Mouse (Mus musculus) MEL (cell line): ENCODE results near the gene Fut2. TPM values are rescaled to one million over a fixed set of nuclear protein-coding genes. Genes with fewer than 3 reads are reported as not detected.

Experiments
- DNase-seq: peaks from one replicate; pipeline ENCODE4 v3.0.0; 2011; ENCODE audit warnings: low read depth, low spot score
- H3K27ac ChIP-seq: 2 replicates; pipeline ENCODE4 v1.5.1; 2012; ENCODE audit warnings: low read depth, mild to moderate bottlenecking, control low read depth, low read length, moderate library complexity; ENCODE audit not compliant: control insufficient read depth
- H3K27me3 ChIP-seq, 2 experiments: fragments of 150-350 bp in 1 of 2; sonication (generic) in 1 of 2; 2 replicates each; pipeline ENCODE4 v1.6.1; 2012; ENCODE audit warnings: low read length in 2 of 2, mild to moderate bottlenecking in 2 of 2, improper control_type of control experiment in 1 of 2, moderate library complexity in 1 of 2; ENCODE audit not compliant: insufficient read depth in 2 of 2, control insufficient read depth in 1 of 2
- H3K36me3 ChIP-seq, 2 experiments: 2 replicates each; pipeline ENCODE4 v1.6.1; 2012 to 2014; ENCODE audit warnings: low read length in 2 of 2, improper control_type of control experiment in 1 of 2, inconsistent platforms in 1 of 2, mild to moderate bottlenecking in 1 of 2; ENCODE audit not compliant: insufficient read depth in 2 of 2, control insufficient read depth in 1 of 2
- H3K4me1 ChIP-seq, 2 experiments: fragments of 150-350 bp in 1 of 2; sonication (generic) in 1 of 2; 2 replicates each; pipeline ENCODE4 v1.6.1; 2012; ENCODE audit warnings: low read length in 2 of 2, improper control_type of control experiment in 1 of 2, mild to moderate bottlenecking in 1 of 2; ENCODE audit not compliant: insufficient read depth in 2 of 2, control insufficient read depth in 1 of 2
- H3K4me3 ChIP-seq, 2 experiments: fragments of 150-350 bp in 1 of 2; sonication (generic) in 1 of 2; 2 replicates each; pipeline ENCODE4 v1.5.1; 2012; ENCODE audit warnings: low read depth in 2 of 2, low read length in 2 of 2, mild to moderate bottlenecking in 2 of 2, moderate library complexity in 2 of 2, control low read depth in 1 of 2, improper control_type of control experiment in 1 of 2; ENCODE audit not compliant: control insufficient read depth in 1 of 2, insufficient read depth in 1 of 2
- H3K79me2 ChIP-seq: 2 replicates; pipeline ENCODE4 v1.6.1; 2012; ENCODE audit warnings: mild to moderate bottlenecking, low read length, moderate library complexity; ENCODE audit not compliant: control insufficient read depth, poor library complexity, insufficient read depth
- H3K9ac ChIP-seq: 2 replicates; pipeline ENCODE4 v1.6.1; 2012; ENCODE audit warnings: low read depth, mild to moderate bottlenecking, control low read depth, low read length, moderate library complexity; ENCODE audit not compliant: control insufficient read depth, poor library complexity, severe bottlenecking
- H3K9me3 ChIP-seq: fragments of 150-350 bp; sonication (generic); replicated peaks from 2 replicates; pipeline ENCODE4 v1.6.1; 2012; ENCODE audit warnings: mild to moderate bottlenecking, low read length, improper control_type of control experiment, moderate library complexity; ENCODE audit not compliant: insufficient read depth
- CHD1 ChIP-seq: IDR thresholded peaks from 2 replicates; pipeline ENCODE4 v1.6.1; 2012; ENCODE audit warnings: low read depth, mild to moderate bottlenecking, inconsistent platforms, low read length, improper control_type of control experiment
- CTCF ChIP-seq, 3 experiments: IDR thresholded peaks in 2 of 3; conservative IDR thresholded peaks in 1 of 3; 2 replicates each; pipeline ENCODE4 v1.5.1; 2011 to 2012; ENCODE audit warnings: low read length in 3 of 3, low read depth in 2 of 3, mild to moderate bottlenecking in 2 of 3, improper control_type of control experiment in 1 of 3, inconsistent platforms in 1 of 3, mixed read lengths in 1 of 3, moderate library complexity in 1 of 3; ENCODE audit not compliant: control insufficient read depth in 1 of 3, insufficient read depth in 1 of 3, poor library complexity in 1 of 3, severe bottlenecking in 1 of 3
- ELF1 ChIP-seq: IDR thresholded peaks from 2 replicates; pipeline ENCODE4 v1.6.1; 2014; ENCODE audit warnings: low read depth, mild to moderate bottlenecking, inconsistent platforms, low read length, improper control_type of control experiment, moderate library complexity
- ETS1 ChIP-seq: IDR thresholded peaks from 2 replicates; pipeline ENCODE4 v1.6.1; 2012; ENCODE audit warnings: low read depth, mild to moderate bottlenecking, inconsistent platforms, low read length, improper control_type of control experiment, moderate library complexity
- GABPA ChIP-seq: IDR thresholded peaks from 2 replicates; pipeline ENCODE4 v1.6.1; 2012; ENCODE audit warnings: low read depth, mild to moderate bottlenecking, inconsistent platforms, low read length, improper control_type of control experiment, moderate library complexity
- GATA1 ChIP-seq: IDR thresholded peaks from 2 replicates; pipeline ENCODE4 v1.6.1; 2011; ENCODE audit warnings: low read depth, low read length, improper control_type of control experiment
- MAFK ChIP-seq: IDR thresholded peaks from 2 replicates; pipeline ENCODE4 v1.6.1; 2011; ENCODE audit warnings: low read depth, mild to moderate bottlenecking, low read length, improper control_type of control experiment, borderline replicate concordance
- MEF2A ChIP-seq: IDR thresholded peaks from 2 replicates; pipeline ENCODE4 v1.6.1; 2014; ENCODE audit warnings: low read depth, mild to moderate bottlenecking, inconsistent platforms, low read length, improper control_type of control experiment; ENCODE audit not compliant: poor library complexity, insufficient replicate concordance, severe bottlenecking; ENCODE audit errors: extremely low read depth
- MYC ChIP-seq: IDR thresholded peaks from 2 replicates; pipeline ENCODE4 v1.6.1; 2011; ENCODE audit warnings: low read depth, mild to moderate bottlenecking, low read length, improper control_type of control experiment, moderate library complexity
- NRF1 ChIP-seq: IDR thresholded peaks from 2 replicates; pipeline ENCODE4 v1.6.1; 2014; ENCODE audit warnings: low read depth, mild to moderate bottlenecking, inconsistent platforms, low read length, improper control_type of control experiment, moderate library complexity; ENCODE audit not compliant: poor library complexity, insufficient read depth, severe bottlenecking
- POLR2AphosphoS5 ChIP-seq: IDR thresholded peaks from 2 replicates; pipeline ENCODE4 v1.6.1; 2012; ENCODE audit warnings: low read depth, borderline replicate concordance, mild to moderate bottlenecking, inconsistent platforms, low read length, moderate library complexity, mixed read lengths
- TBP ChIP-seq: IDR thresholded peaks from 2 replicates; pipeline ENCODE4 v1.8.0; 2011; ENCODE audit warnings: low read depth, low read length, improper control_type of control experiment
- TCF12 ChIP-seq: IDR thresholded peaks from 2 replicates; pipeline ENCODE4 v1.6.1; 2014; ENCODE audit warnings: low read depth, mild to moderate bottlenecking, inconsistent platforms, low read length, improper control_type of control experiment, moderate library complexity
- UBTF ChIP-seq: IDR thresholded peaks from 2 replicates; pipeline ENCODE4 v1.6.1; 2012; ENCODE audit warnings: low read depth, mild to moderate bottlenecking, inconsistent platforms, low read length, improper control_type of control experiment, moderate library complexity, borderline replicate concordance; ENCODE audit not compliant: insufficient read depth
- USF1 ChIP-seq: IDR thresholded peaks from 2 replicates; pipeline ENCODE4 v1.6.1; 2014; ENCODE audit warnings: low read depth, mild to moderate bottlenecking, inconsistent platforms, low read length, improper control_type of control experiment, moderate library complexity
- USF2 ChIP-seq, 2 experiments: IDR thresholded peaks; 2 replicates each; pipeline ENCODE4 v1.6.1; 2011 to 2012; ENCODE audit warnings: improper control_type of control experiment in 2 of 2, low read length in 2 of 2, borderline replicate concordance in 1 of 2, inconsistent platforms in 1 of 2, low read depth in 1 of 2, mild to moderate bottlenecking in 1 of 2; ENCODE audit not compliant: insufficient read depth in 1 of 2
- ZKSCAN1 ChIP-seq: IDR thresholded peaks from 2 replicates; pipeline ENCODE4 v1.6.1; 2012; ENCODE audit warnings: low read depth, mild to moderate bottlenecking, inconsistent platforms, low read length, improper control_type of control experiment, moderate library complexity
- ZMIZ1 ChIP-seq: IDR thresholded peaks from 2 replicates; pipeline ENCODE4 v1.6.1; 2012; ENCODE audit warnings: low read depth, mild to moderate bottlenecking, inconsistent platforms, low read length, improper control_type of control experiment, moderate library complexity
- ZNF384 ChIP-seq: IDR thresholded peaks from 2 replicates; pipeline ENCODE4 v1.6.1; 2012; ENCODE audit warnings: low read depth, mild to moderate bottlenecking, inconsistent platforms, low read length, improper control_type of control experiment
- polyA plus RNA-seq, 2 experiments: library from polyadenylated mRNA; stranded (reverse) in 1 of 2; unstranded in 1 of 2; fragments of >175 nt in 1 of 2; fragments of >200 nt in 1 of 2; gene quantifications; 2 replicates each; pipeline versions ENCODE4 v1.2.1 to v1.2.4; 2012; ENCODE audit warnings: low replicate concordance in 2 of 2, low read depth in 1 of 2; ENCODE audit not compliant: insufficient read length in 2 of 2, insufficient read depth in 1 of 2, missing spikeins in 1 of 2
- total RNA-seq: library from RNA; depleted of rRNA; stranded (reverse); fragments of 300-350 nt; gene quantifications from 2 replicates; pipeline ENCODE4 v1.2.3, GENCODE M21; 2012

Fut2 gene
- total and polyA plus RNA-seq, 3 experiments = not detected

- no peak overlapping the region for H3K27ac ChIP-seq
- H3K4me3 ChIP-seq = no peak overlapping the region
- no peak overlapping the region for H3K9ac ChIP-seq
- no peaks in the 10 kb centered on the region for H3K9me3 ChIP-seq
- peaks cover 0 to 17% of the 10 kb centered on the region in 2 experiments; a peak in 2 of 4 replicates for H3K36me3 ChIP-seq
- H3K4me1 ChIP-seq = peaks cover 13 to 20% of the 10 kb centered on the region in 2 experiments
- DNase-seq = no peak
- TF ChIP-seq MYC = no peak
- no peak for TF ChIP-seq MAFK
- TF ChIP-seq GATA1 = no peak
- TF ChIP-seq UBTF = no peak
- TF ChIP-seq NRF1 = no peak
- no peak for TF ChIP-seq CHD1
- no peak for TF ChIP-seq ZMIZ1
- TF ChIP-seq MEF2A = no peak
- TF ChIP-seq CTCF (IDR thresholded peaks at IDR 0.05 in 2 of 3, conservative IDR thresholded peaks at IDR 0.05 in 1 of 3; ENCODE audit: control insufficient read depth in 1 of 3, insufficient read depth in 1 of 3, low read depth in 2 of 3, low read length in 3 of 3, poor library complexity in 1 of 3, severe bottlenecking in 1 of 3) = no peak
- no peak for TF ChIP-seq ZNF384
- H3K79me2 ChIP-seq = no peaks in the 10 kb centered on the region
- H3K27me3 ChIP-seq = peaks cover 0 to 1% of the 10 kb centered on the region in 2 experiments; a peak in 2 of 4 replicates
Observed at GRCm38 (mm10) chr7:45679966-45680621, 13.9 kb upstream of the Fut2 start.

DNA sequence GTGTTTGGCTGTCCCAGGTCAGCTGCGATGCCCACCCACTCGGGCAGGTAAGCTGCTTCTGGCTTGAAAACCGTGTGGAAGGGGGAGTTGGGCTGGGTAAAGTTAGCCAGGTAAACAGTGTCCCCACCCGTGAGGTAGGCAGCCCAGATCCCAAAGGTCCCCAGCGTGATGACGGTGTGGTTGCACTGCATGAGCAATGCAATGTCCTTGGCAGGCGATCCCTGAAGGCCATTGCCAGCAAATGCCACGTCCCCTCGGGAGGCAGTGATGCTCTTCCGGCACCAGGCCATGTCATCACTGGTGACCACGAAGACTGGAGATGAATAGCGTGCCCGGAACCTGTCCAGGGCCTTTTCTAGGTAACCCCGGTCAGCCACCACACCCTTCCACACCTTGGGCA is 12.3 kb upstream of the Fut2 start:
- Histone ChIP-seq H3K9ac (no peak overlapping the region), H3K27ac (no peak overlapping the region), H3K4me3 (no peak overlapping the region), H3K9me3 (no peaks in the 10 kb centered on the region), H3K36me3 (peaks cover 0 to 17% of the 10 kb centered on the region in 2 experiments; a peak in 2 of 4 replicates), H3K27me3 (peaks cover 0 to 1% of the 10 kb centered on the region in 2 experiments; a peak in 1 of 4 replicates), H3K79me2 (no peaks in the 10 kb centered on the region), H3K4me1 (peaks cover 13 to 20% of the 10 kb centered on the region in 2 experiments)
- no peak for DNase-seq
- TF ChIP-seq USF1 (no peak), TCF12 (no peak), MAFK (no peak), GABPA (no peak), ELF1 (no peak), MEF2A (no peak), ZMIZ1 (no peak), TBP (no peak), POLR2AphosphoS5 (no peak), USF2 (IDR thresholded peaks at IDR 0.05; ENCODE audit: borderline replicate concordance in 1 of 2, insufficient read depth in 1 of 2, low read depth in 1 of 2, low read length in 2 of 2) (no peak), ETS1 (no peak), ZKSCAN1 (no peak), UBTF (no peak)
